Mouse (Mus musculus): ENCODE measurements around the gene Vmn1r48.
"Not testable (repeated sequence)": the region's sequence is repeated elsewhere in the genome, so short reads cannot be mapped to it uniquely, and the experiment has no call there.

Gene Vmn1r48

GRCm38 (mm10) chr6:90036741-90037140 is at the start of gene Vmn1r48:
Gene Vmn1r48 (minus strand): TSS chr6:90036841.
- DNase-seq (ENCODE audit: low spot score in 2 of 2) = not testable (repeated sequence)

GRCm38 (mm10) chr6:90078406-90078805 is 41.8 kb upstream of the Vmn1r48 start, which contains the start of gene Vmn1r49:
Gene Vmn1r49 (minus strand): TSS chr6:90078506.
- peak in 1 of 2 experiments; percentile 42 for DNase-seq (ENCODE audit: low spot score in 2 of 2)

- DNase-seq (ENCODE audit: low spot score in 2 of 2) = not testable (repeated sequence)
Observed at GRCm38 (mm10) chr6:90015847-90016246, 20.8 kb downstream of the Vmn1r48 start, which contains the start of gene Vmn1r47. Gene Vmn1r47 (plus strand): TSS chr6:90016147.

GRCm38 (mm10) chr6:89985989-89986388 is 50.7 kb downstream of the Vmn1r48 start:
- no peak for DNase-seq (ENCODE audit: low spot score in 2 of 2)
